Mouse (Mus musculus): Measurements from ENCODE around the gene Osbpl8.

DNA sequence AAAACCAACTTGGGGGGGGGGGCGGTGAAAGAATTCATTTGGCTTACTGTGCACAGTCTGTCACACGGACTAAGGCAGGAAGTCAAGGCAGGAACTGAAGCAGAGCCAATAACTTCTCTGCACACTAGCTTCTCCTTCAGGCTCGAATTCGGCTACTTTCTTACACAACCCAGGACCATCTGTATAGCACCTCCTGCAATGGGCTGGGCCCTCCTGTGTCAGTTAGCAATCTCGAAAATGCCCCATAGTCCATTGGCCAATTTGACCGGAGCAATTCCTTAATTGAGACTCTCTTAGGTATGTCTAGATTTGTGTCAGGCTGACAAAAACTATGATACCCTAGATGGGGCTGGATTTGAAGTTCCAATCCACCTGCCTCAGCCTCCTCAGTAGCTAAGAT lies 3.2 kb upstream of the Osbpl8 start:
- TF ChIP-seq FLI1 (IDR thresholded peaks at IDR 0.05; ENCODE audit: low read length) (no peak), GATA1 (IDR thresholded peaks at IDR 0.05; ENCODE audit: borderline replicate concordance, low read length) (no peak)
